Mouse (Mus musculus) E14TG2a.4 (cell line): ENCODE measurements around the gene Mapkapk3.

Source experiments
- CTCF ChIP-seq: conservative IDR thresholded peaks from 2 replicates; pipeline ENCODE4 v1.5.1; 2014; ENCODE audit warnings: low read length
- NANOG ChIP-seq: IDR thresholded peaks from 2 replicates; pipeline ENCODE4 v1.6.1; 2014; ENCODE audit warnings: borderline replicate concordance, low read length, mixed read lengths
- POU5F1 ChIP-seq: IDR thresholded peaks from 2 replicates; pipeline ENCODE4 v1.6.1; 2014; ENCODE audit warnings: low read length, borderline replicate concordance

- no peak for TF ChIP-seq CTCF
- TF ChIP-seq NANOG: no peak
- no peak for TF ChIP-seq POU5F1
These were observed 4.7 kb downstream of the Mapkapk3 start for GRCm38 (mm10) chr9:107285009-107285408.
